Mouse (Mus musculus) gastrocnemius, postnatal 10 days (tissue): ENCODE measurements around the gene Cs. TPM values are rescaled to one million over a fixed set of nuclear protein-coding genes. Genes with fewer than 3 reads are reported as not detected.
"Not testable (repeated sequence)": the region's sequence is repeated elsewhere in the genome, so short reads cannot be mapped to it uniquely, and the experiment has no call there.

ENCODE experiments used
- DNase-seq: peaks from one replicate; pipeline ENCODE4 v3.0.0; 2021; ENCODE audit warnings: mixed read lengths
- total RNA-seq, 2 experiments: library from RNA; stranded (reverse); gene quantifications; 2 replicates each; pipeline ENCODE4 v1.2.3; 2021

The Cs gene
- total RNA-seq, 2 experiments from 2014 or later, result 483 to 549 TPM

- DNase-seq, result not testable (repeated sequence)
Observed at GRCm38 (mm10) chr10:128332358-128333249, 4.9 kb upstream of the Cs start.

- DNase-seq, result peak; percentile 80
Observed at GRCm38 (mm10) chr10:128335582-128335981, 2.0 kb upstream of the Cs start.

- no peak for DNase-seq
Observed at GRCm38 (mm10) chr10:128336195-128336594, 1.3 kb upstream of the Cs start.

- DNase-seq, result no peak
Observed at GRCm38 (mm10) chr10:128336597-128336996, 937 bp upstream of the Cs start.

GRCm38 (mm10) chr10:128338415-128338814 is 881 bp downstream of the Cs start:
- DNase-seq, result no peak

- DNase-seq, result no peak
Observed at GRCm38 (mm10) chr10:128338948-128339347, 1.4 kb downstream of the Cs start.

- DNase-seq, result no peak
Observed at GRCm38 (mm10) chr10:128340257-128340656, 2.7 kb downstream of the Cs start.

GRCm38 (mm10) chr10:128343436-128343835 is 5.9 kb downstream of the Cs start:
- DNase-seq, result no peak

GRCm38 (mm10) chr10:128344568-128345275 is 7.2 kb downstream of the Cs start:
- peak; percentile 60 for DNase-seq

GRCm38 (mm10) chr10:128347541-128347940 is 10.0 kb downstream of the Cs start:
- no peak for DNase-seq

- DNase-seq, result peak; percentile 62
Observed at GRCm38 (mm10) chr10:128358796-128359195, 21.3 kb downstream of the Cs start.

- DNase-seq, result no peak
Observed at GRCm38 (mm10) chr10:128359226-128359625, 21.7 kb downstream of the Cs start.

- no peak for DNase-seq
Observed at GRCm38 (mm10) chr10:128361836-128362235, 24.3 kb downstream of the Cs start.

- DNase-seq, result no peak
Observed at GRCm38 (mm10) chr10:128362568-128362967, 25.0 kb downstream of the Cs start.

GRCm38 (mm10) chr10:128367899-128368401 is 30.4 kb downstream of the Cs start:
- DNase-seq, result no peak

- DNase-seq, result peak; percentile 89
Observed at GRCm38 (mm10) chr10:128368402-128369217, 31.1 kb downstream of the Cs start, which contains the start of gene Coq10a. Gene Coq10a (minus strand): TSS chr10:128368997.

GRCm38 (mm10) chr10:128369218-128369543 is 31.6 kb downstream of the Cs start:
- DNase-seq, result no peak

- no peak for DNase-seq
Observed at GRCm38 (mm10) chr10:128369599-128369998, 32.1 kb downstream of the Cs start.

- no peak for DNase-seq
Observed at GRCm38 (mm10) chr10:128370021-128370420, 32.5 kb downstream of the Cs start.

- no peak for DNase-seq
Observed at GRCm38 (mm10) chr10:128370601-128371000, 33.1 kb downstream of the Cs start.

GRCm38 (mm10) chr10:128372142-128372541 is 34.6 kb downstream of the Cs start:
- DNase-seq, result no peak
